Mouse (Mus musculus): Measurements from ENCODE around the gene Kif27.
A peak's percentile ranks its signal among the peaks of the same experiment; 100 is the strongest.
"Not testable (repeated sequence)": the region's sequence is repeated elsewhere in the genome, so short reads cannot be mapped to it uniquely, and the experiment has no call there.

Gene Kif27

GRCm38 (mm10) chr13:58358629-58359303, at the start of gene Kif27:
TSS of gene Kif27 (minus strand) at chr13:58359122.
- peak; percentile 88 to 94 for DNase-seq

DNA sequence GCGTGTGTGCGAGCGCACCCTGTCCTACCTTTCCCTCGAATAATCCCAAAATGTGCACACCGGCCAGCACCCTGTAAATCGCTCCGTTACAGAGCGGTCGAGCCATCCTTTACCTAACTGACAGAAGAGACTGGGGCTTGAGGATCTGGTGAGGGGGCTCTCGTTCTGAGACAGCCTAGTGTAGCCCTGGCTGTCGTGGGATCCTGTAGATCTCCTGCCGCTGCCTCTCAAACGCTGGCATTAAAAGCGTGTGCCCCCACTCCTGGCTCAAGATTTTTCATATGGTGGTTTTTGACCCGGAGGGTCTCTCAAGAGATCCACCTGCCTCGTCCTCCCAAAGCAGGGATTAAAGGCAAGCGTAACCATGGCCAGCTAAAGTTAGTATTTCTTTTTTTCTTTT, 44.3 kb upstream of the Kif27 start, which contains the start of gene Hnrnpk:
Hnrnpk (minus strand) TSS at position 101 of the 400 bp plus-strand sequence.
- not testable (repeated sequence) for DNase-seq

- peak; percentile 84 to 94 for DNase-seq
These were observed 43.8 kb upstream of the Kif27 start for GRCm38 (mm10) chr13:58402744-58403110.

DNA sequence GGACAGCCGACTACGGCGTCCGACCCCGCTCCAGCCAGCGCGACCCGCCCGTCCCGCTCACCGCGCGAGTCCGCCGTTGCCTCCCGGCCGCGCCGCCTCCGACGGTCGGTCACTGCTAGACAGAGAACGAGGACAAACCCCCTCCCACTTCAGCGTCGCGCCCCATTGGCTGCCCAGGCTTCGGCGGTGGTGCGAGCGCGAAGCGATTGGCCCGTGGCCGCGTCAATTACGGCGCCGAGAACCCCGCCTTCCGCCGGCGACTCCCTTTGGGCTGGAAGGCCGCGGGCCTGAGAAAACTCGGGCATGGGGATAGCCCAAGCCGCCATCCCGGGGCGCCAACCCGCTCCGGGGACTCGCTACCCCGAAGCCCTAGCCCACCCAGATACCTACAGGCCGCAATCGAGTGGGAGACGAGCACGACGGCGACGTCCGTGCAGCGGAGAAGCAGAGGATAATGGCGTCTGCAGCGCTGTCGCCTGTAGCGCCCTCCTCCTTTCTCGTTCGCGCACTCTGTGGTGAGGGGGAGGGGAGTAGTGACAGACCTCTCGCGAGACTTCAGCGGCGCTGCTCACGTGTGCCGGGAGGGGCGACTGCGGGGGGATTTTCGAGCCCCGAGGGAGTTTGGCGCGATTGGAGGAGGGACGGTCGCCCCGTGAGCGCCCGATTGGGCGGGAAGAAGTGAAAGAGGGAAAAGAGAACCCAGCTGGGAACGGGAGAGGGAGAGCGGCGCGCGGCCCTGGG, 43.3 kb upstream of the Kif27 start, which contains the start of gene Rmi1:
Rmi1 (plus strand) TSS at position 246 of the 741 bp plus-strand sequence.
- DNase-seq, result peak; percentile 97 to 99

DNA sequence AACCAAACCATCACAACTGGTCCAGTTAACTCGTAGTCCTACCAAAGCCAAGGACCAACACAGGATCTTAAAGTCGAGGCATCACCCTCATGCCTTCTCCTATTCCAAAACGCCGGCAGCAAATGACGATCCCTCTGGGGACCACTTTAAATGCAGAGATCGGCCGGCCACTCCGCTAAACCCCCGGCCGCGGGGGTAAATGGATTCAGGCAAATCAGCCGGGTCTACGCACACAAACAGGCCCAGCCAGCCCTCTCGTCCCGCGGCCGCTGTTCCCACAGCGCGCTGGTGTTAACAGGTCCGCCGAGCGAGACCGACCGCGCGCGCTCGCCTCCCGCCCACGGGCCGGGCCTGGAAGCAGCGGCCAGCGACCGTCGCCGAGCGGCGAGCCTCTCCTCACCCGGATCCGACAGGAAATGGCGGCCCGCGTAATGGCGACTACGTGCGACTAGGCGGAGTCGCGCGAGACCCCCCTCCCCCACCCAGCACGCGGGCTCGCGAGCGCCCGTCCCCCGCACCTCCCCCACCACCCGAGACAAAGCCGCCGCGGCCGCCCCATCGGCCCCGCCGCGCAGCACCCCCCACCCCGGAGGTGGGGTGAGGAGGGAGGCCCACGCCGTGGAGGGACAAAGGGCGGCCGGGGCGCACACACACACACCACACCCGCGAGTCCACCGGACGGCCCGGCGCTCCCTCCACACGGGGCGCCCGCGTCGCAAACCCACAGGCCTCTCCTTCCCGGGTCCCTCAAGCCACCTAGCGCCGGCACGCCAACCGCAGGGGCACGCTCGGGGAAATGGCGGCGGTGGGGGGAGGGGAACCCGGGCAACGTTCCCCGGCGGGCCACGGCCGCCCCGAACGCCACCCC, 42.4 kb upstream of the Kif27 start:
- peak; percentile 84 to 91 for DNase-seq

GRCm38 (mm10) chr13:58400576-58400975, 41.7 kb upstream of the Kif27 start:
- no peak for DNase-seq

GRCm38 (mm10) chr13:58397651-58398050, 38.7 kb upstream of the Kif27 start:
- no peak for DNase-seq

DNA sequence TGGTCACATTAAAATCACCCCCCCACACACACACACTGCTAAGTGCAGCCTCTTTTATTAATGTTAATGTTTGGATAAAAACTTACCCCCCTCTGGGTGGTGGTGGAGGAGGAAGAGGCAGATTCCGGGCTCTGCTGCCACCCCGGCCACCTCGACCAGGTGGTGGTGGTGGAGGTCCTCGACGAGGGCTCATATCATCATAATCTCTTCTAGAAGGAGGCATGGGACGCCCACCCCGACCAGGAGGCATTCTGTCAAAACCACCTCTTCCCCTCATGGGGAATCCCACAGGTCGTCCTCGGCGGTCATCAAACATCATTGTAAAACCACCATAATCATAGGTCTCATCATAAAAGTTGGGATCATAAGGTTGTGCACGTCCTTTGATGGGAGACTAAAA, 35.5 kb upstream of the Kif27 start:
- DNase-seq, result not testable (repeated sequence)

DNA sequence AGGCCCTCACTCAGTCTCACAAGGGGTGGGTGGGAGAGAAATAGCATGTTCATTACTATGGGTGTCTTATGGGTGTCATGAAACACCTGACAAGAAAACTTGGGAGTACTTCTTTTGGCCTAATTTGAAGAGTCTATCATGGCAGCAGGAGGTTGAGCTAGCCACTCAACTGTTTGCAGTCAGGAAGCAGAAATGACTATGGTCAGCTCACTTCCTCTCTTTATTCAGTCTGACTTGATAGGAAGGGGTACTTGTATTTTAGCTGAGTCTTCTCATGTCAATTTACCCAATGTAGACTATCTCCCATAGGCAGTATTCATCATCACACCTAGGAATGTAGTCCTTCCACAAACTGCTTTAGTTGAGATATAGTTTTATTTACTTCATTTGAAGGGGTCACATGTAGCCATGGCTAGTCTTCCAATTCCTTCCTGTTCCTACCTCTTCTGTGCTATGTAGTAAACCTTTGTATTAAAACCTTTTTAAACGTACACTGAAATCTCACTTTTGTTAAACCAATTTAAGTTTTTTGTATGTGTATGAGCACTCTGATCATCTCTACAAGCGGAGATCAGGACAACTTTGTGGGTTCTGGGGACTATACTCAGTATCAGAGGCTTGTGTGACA, 30.5 kb upstream of the Kif27 start:
- no peak for DNase-seq

DNA sequence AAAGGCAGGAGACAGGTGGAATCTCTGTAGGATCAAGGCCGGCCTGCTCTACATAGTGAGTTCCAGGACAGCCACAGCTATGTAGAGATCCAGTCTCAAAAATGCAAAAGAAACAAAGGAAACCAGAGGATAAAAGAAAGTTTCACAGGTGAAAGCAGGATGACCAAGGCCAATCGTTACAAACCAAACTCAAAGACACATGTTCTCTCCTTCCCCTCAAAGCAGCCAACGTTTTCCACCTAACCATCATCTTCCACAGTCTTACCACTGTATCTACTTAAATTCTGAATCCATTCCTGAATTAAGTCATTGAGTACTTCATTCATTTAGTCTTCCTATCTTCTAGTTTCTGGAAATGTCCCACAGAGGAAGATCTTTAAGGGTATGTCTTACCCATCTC, 29.5 kb upstream of the Kif27 start:
- DNase-seq, result no peak

GRCm38 (mm10) chr13:58387948-58388347, 29.0 kb upstream of the Kif27 start:
- peak; percentile 74 to 84 for DNase-seq

DNA sequence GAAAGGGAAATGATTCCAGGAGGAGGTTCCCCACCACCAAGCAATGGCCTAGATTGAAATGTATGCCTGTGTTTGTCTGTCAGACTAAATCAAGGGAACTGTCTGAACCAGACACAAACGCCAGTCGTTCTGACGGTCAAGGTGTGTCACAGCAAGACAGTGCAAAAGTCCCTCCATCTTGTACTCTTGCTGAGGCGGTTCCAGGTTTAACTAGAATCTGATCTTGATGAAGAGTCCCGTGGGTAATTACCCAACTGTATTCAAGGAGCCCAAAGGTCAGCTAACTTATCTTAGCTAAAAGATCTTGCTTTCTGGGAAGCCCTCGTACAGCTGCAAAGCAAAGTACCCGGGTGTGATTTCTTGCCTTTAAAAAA, 26.6 kb upstream of the Kif27 start:
- no peak for DNase-seq

GRCm38 (mm10) chr13:58384779-58385546, 26.0 kb upstream of the Kif27 start, which contains the start of gene 2210016F16Rik:
TSS of gene 2210016F16Rik (minus strand) at chr13:58385225.
- peak; percentile 65 to 82 for DNase-seq

- DNase-seq, result no peak
These were observed 25.4 kb upstream of the Kif27 start for GRCm38 (mm10) chr13:58384371-58384770.

DNA sequence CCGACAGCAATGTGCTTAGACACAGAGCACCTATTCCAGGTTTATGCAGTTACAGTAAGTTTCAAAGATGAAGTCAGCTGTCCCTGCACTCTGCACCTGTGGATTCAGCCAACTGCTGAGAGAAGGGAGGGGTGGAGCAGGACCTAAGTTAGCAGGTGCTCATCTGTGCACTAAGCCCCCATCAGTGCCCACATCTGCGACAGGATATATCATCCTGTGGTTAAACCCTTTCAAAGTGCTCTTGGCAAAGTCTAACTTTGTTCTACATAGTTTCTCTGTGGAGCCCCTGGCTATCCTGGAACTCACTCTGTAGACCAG, 14.2 kb upstream of the Kif27 start:
- no peak for DNase-seq

DNA sequence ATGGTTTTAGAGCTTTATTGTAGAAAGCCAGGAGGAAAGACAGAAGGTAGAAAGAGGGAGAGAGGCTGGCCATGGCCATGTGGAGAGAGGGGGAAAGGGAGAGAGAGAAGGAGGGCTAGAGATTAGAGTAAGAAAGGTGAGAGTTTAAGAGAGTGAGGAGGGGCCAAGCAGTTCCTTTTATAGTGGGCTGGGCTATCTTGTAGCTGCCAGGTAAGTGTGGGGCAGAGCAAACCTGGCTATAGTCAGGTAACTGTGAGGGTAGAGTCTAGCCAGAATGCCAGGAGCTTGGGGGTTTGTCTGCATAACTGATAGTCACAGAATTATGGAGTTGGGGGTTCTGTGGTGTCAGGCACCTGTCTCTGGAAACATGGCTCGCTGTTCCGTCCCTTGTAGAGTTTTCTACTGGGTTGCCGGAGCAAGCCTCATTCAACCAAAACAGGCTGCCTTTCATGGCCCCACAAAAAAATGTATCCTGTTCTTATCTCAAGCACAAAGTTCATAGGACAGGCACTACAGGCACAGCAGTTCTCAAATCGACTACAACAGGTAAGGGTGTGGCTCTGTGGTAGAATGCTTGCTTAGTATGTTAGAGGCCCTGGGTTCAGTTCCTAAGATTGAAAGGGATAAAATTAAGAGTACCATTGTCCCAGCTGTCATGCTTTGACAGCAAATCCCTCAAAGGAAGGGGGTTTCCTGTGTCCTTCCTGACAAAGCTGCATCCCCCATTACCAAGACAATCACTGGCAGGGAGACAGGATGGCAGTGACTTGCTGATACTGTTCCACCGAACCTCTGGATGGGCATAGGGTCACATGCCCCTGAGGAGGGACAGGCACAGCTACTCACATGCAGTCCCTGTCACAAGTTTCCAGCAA, 13.6 kb upstream of the Kif27 start:
- no peak for DNase-seq

DNA sequence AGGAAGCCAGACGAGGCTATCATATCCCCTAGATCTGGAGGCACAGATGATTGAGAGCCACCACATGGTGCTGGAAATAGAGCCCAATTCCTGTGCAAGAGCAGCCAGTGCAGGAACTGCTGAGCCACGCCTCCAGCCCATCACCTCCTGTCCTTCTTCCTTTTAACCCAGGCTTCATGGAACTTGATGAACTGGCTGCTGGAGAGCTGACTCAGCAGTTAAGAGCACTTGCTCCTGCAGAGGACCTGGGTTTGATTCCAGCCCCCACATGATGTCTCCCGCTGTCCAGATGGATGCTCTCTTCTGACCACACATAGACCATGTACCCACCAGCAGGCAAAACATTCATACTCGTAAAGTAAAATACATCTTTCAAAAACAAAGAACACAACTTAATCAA, 9.9 kb upstream of the Kif27 start:
- no peak for DNase-seq

GRCm38 (mm10) chr13:58367641-58368040, 8.7 kb upstream of the Kif27 start:
- DNase-seq, result no peak

DNA sequence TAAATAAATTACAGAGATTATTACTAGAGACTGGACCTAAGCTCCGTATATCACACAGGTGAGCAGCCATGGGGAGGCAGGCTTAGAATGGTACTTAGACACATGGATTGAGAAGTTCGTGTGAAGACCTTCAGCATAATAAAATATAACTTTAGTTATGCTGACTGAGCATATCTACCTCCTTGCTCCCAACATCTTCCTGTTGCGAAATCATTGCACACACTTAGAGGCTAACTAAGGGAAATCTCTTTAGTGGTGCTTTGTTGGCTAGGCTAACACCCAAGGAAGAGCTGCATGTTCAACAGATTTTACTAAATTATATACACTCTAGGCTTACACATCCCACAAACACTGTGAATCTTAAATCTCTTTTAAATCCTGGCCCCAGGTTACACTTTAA, 7.5 kb upstream of the Kif27 start:
- DNase-seq, result no peak

GRCm38 (mm10) chr13:58365179-58365578, 6.3 kb upstream of the Kif27 start:
- not testable (repeated sequence) for DNase-seq
